Mouse (Mus musculus) thymus, adult 2 months (tissue): ENCODE measurements at regions not wholly inside any gene's neighbourhood (a gene's known extent, or its start where the extent isn't known, plus 50 kb on each side); places are given as distances from the start of the nearest gene placed in this dataset.

Experiments
- CTCF ChIP-seq: fragments of 200-500 bp; IDR thresholded peaks from 2 replicates; pipeline ENCODE4 v1.5.1; 2012; ENCODE audit warnings: mild to moderate bottlenecking, control low read depth, low read length, moderate library complexity, borderline replicate concordance; ENCODE audit not compliant: control insufficient read depth, poor library complexity, insufficient read depth; ENCODE audit errors: extremely low read depth
- POLR2A ChIP-seq: fragments of 200-500 bp; IDR thresholded peaks from 2 replicates; pipeline ENCODE4 v1.6.1; 2012; ENCODE audit warnings: mild to moderate bottlenecking, low read length, control low read depth, moderate library complexity; ENCODE audit not compliant: control insufficient read depth, poor library complexity, insufficient read depth; ENCODE audit errors: extremely low read depth

- no peak for TF ChIP-seq POLR2A
- TF ChIP-seq CTCF = no peak
Measured at GRCm38 (mm10) chr4:9035350-9035749, 796.5 kb upstream of the Car8 start.
